Mouse (Mus musculus) liver, embryonic 14.5 days (tissue): ENCODE results near the gene Kazn. TPM values are rescaled to one million over a fixed set of nuclear protein-coding genes. Genes with fewer than 3 reads are reported as not detected.
A peak's percentile ranks its signal among the peaks of the same experiment; 100 is the strongest.

Experiments
- ATAC-seq: fragments of 200-750 bp; cut with Nextera tagmentation; 2 replicates; pipeline ENCODE4 v1.8.0; 2017; ENCODE audit warnings: moderate number of reproducible peaks, mild to moderate bottlenecking, moderate library complexity; ENCODE audit not compliant: insufficient read depth
- DNase-seq, 3 experiments: peaks; one replicate each; pipeline ENCODE4 v3.0.0-alpha.2; 2012 to 2013; ENCODE audit warnings: low read depth in 3 of 3, low spot score in 3 of 3
- H3K27ac ChIP-seq: fragments of 300-500 bp; sonication (generic); 2 replicates; pipeline ENCODE4 v1.5.1; 2014; ENCODE audit warnings: moderate library complexity, mild to moderate bottlenecking, control low read depth, inconsistent platforms
- H3K27me3 ChIP-seq: fragments of 300-500 bp; sonication (generic); 2 replicates; pipeline ENCODE4 v1.6.1; 2014; ENCODE audit warnings: mild to moderate bottlenecking, low read length, moderate library complexity; ENCODE audit not compliant: control insufficient read depth, insufficient read depth
- H3K36me3 ChIP-seq: fragments of 300-500 bp; sonication (generic); replicated peaks from 2 replicates; pipeline ENCODE4 v1.6.1; 2014; ENCODE audit warnings: low read depth; ENCODE audit not compliant: control insufficient read depth, insufficient read depth
- H3K4me1 ChIP-seq, 2 experiments: fragments of 200-500 bp in 1 of 2; fragments of 300-500 bp in 1 of 2; sonication (generic) in 1 of 2; replicated peaks; 2 replicates each; pipeline ENCODE4 v1.6.1; 2012 to 2014; ENCODE audit warnings: antibody characterized with exemption in 1 of 2, inconsistent platforms in 1 of 2, low read length in 1 of 2; ENCODE audit not compliant: control insufficient read depth in 2 of 2, insufficient read depth in 2 of 2
- H3K4me2 ChIP-seq: fragments of 300-500 bp; sonication (generic); 2 replicates; pipeline ENCODE4 v1.6.1; 2014; ENCODE audit warnings: low read depth, mild to moderate bottlenecking, control low read depth, moderate library complexity
- H3K4me3 ChIP-seq, 2 experiments: fragments of 200-500 bp in 1 of 2; fragments of 300-500 bp in 1 of 2; sonication (generic) in 1 of 2; 2 replicates each; pipeline ENCODE4 v1.5.1; 2012 to 2014; ENCODE audit warnings: low read depth in 2 of 2, low read length in 2 of 2, mild to moderate bottlenecking in 2 of 2, control low read depth in 1 of 2, inconsistent platforms in 1 of 2, moderate library complexity in 1 of 2; ENCODE audit not compliant: insufficient read depth in 1 of 2
- H3K9ac ChIP-seq: fragments of 300-500 bp; sonication (generic); replicated peaks from 2 replicates; pipeline ENCODE4 v1.6.1; 2014; ENCODE audit warnings: mild to moderate bottlenecking, control low read depth, moderate library complexity
- H3K9me3 ChIP-seq: fragments of 300-500 bp; sonication (generic); 2 replicates; pipeline ENCODE4 v1.6.1; 2016; ENCODE audit warnings: low read length, mixed read lengths; ENCODE audit not compliant: control insufficient read depth
- CTCF ChIP-seq: IDR thresholded peaks from 2 replicates; pipeline ENCODE4 v1.5.1; 2016; ENCODE audit warnings: antibody characterized with exemption, low read depth, control low read depth
- EP300 ChIP-seq: IDR thresholded peaks from 2 replicates; pipeline ENCODE4 v1.6.1; 2016; ENCODE audit warnings: antibody characterized with exemption, low read depth
- WGBS: fragments of 180-500 bp; shearing (Covaris S2); extraction: QIAGEN DNeasy Blood & Tissue Kit; methylation state at CpG from one replicate; pipeline ENCODE4 v1.1.7; 2014; ENCODE audit not compliant: insufficient replicate concordance; 5-methylcytosine and 5-hydroxymethylcytosine counted together
- polyA plus RNA-seq, 2 experiments: library from polyadenylated mRNA; depleted of rRNA in 1 of 2; stranded (reverse) in 1 of 2; unstranded in 1 of 2; fragments of >200 nt; fragmentation: Nextera tagmentation in 1 of 2; extraction: Ambion mirVana in 1 of 2; gene quantifications; 2 replicates each; pipeline versions ENCODE4 v1.2.1 to v1.2.3; 2012 to 2014

Kazn gene
- polyA plus RNA-seq, 2 experiments = 0.41 to 0.94 TPM

DNA sequence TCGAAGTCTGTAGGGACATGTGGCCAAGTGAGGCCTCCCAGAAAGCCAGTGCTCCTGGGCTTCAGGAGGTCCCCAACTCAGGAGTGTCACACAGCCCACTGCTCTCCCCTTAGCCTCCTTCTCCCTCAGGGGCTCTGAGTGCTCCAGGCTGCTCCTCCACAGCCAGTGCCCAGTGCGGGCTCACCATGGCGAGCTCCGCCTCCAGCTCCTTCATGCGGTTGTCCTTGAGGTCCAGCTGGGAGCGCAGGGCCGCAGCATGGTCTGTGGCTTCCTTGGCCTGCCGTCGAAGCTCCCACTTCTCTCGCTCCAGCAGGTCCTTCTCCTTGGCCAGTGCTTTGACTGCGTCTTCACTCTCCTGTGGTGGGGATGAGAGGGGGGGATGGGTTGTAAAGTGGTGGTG lies 85.0 kb downstream of the Kazn start:
- Histone ChIP-seq H3K4me1 (no peaks in the 10 kb centered on the region), H3K4me3 (no peak overlapping the region), H3K27ac (no peak overlapping the region), H3K9me3 (no peaks in the 10 kb centered on the region), H3K4me2 (no peak overlapping the region), H3K27me3 (no peaks in the 10 kb centered on the region), H3K9ac (no peak overlapping the region), H3K36me3 (no peaks in the 10 kb centered on the region)
- WGBS = 66% methylated on average over 11 of the region's 11 CpGs
- TF ChIP-seq CTCF (no peak), EP300 (no peak)
- DNase-seq (no peak), ATAC-seq (no peak)

DNA sequence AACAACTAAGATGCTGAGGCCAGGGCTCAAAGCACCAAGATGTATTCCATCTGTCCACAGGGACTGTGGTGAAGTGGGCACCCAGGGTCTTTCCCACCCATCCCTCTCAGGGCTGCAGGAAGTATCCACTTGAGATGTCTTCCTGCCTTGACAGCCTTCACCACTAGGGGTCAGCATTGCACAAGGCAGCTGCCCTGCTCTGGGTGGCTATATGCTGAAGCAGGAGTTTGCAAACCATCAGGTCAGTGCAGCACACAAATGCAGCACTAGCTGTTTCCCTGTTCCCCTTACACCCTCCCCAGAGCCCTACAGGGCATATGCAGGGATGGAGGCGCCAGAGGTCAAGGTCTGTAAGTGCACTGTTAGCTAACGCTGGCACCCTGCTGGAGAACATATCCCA lies 85.7 kb downstream of the Kazn start:
- ATAC-seq = peak; percentile 50; the same call in 1 of the 2 replicates
- no peak overlapping the region for H3K4me3 ChIP-seq
- H3K9me3 ChIP-seq = no peaks in the 10 kb centered on the region
- peak; percentile 99 for TF ChIP-seq CTCF
- TF ChIP-seq EP300 = no peak
- WGBS = 28% methylated on average over 2 of the region's 2 CpGs
- H3K36me3 ChIP-seq = no peaks in the 10 kb centered on the region
- no peaks in the 10 kb centered on the region for H3K27me3 ChIP-seq
- DNase-seq = peak; percentile 34 to 48 (median 40)
- no peak overlapping the region for H3K4me2 ChIP-seq
- no peak overlapping the region for H3K27ac ChIP-seq
- H3K4me1 ChIP-seq = no peaks in the 10 kb centered on the region
- H3K9ac ChIP-seq = no peak overlapping the region

DNA sequence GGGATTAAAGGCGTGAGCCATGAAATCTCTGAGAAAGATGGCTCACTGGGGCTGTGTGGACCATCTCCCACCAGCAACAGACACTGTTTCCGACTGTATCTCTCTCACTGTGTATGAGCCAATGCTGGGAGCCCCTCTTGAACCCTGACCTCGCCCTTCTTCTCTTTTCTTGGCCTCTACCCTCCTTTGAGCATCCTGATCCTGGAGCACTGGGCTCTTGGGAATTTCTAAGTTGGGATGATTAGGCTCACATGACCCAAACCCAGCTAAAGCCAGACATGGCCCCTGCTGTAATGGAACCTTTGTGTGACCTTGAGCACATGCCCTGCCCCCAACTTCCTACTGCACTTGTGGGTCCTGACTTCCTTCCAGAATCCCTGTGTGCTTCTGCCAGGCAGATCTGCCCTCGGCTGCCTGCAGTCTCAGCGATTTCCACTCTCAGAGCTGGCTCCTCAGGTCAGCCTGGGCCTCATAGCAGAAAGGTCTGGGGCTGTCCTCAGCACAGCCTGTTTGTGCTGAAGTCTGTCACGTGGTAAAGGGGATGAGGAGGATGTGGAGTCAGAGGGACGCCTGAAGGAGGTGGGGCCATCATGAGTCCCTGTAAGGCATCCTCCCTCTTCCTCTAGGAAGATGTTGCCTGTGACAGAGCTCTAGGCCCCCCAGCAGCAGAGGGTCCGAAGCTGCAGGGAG lies 86.3 kb downstream of the Kazn start:
- no peak overlapping the region for H3K4me3 ChIP-seq
- ATAC-seq (peak; percentile 63; the same call in 1 of the 2 replicates), DNase-seq (no peak)
- TF ChIP-seq EP300 (no peak), CTCF (no peak)
- no peak overlapping the region for H3K4me2 ChIP-seq
- no peaks in the 10 kb centered on the region for H3K27me3 ChIP-seq
- no peaks in the 10 kb centered on the region for H3K9me3 ChIP-seq
- no peak overlapping the region for H3K27ac ChIP-seq
- no peak overlapping the region for H3K9ac ChIP-seq
- H3K36me3 ChIP-seq = no peaks in the 10 kb centered on the region
- H3K4me1 ChIP-seq = no peaks in the 10 kb centered on the region
- WGBS = 34% methylated on average over 8 of the region's 8 CpGs

DNA sequence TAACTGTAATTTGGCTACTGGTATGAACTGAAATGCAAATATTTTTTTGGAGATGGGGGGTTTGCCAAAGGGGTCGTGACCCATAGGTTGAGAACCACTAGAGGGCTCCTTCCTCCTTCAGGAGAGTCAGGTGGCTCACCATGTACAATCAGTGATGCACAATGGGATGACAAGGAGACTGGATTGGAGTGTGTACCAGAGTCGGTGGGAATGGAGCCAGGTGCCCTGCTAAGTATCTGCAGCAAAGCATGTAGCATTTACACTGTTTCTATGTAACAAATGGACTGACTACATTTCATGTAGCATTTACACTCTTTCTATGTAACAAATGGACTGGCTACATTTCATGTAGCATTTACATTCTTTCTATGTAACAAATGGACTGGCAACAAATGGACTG lies 89.1 kb downstream of the Kazn start:
- ATAC-seq (no peak), DNase-seq (no peak)
- Histone ChIP-seq H3K27me3 (no peaks in the 10 kb centered on the region), H3K9me3 (no peaks in the 10 kb centered on the region), H3K4me1 (no peaks in the 10 kb centered on the region), H3K4me3 (no peak overlapping the region), H3K36me3 (no peaks in the 10 kb centered on the region), H3K4me2 (no peak overlapping the region), H3K9ac (no peak overlapping the region), H3K27ac (no peak overlapping the region)
- TF ChIP-seq CTCF (no peak), EP300 (no peak)
- WGBS = 57% methylated on average over 2 of the region's 2 CpGs

DNA sequence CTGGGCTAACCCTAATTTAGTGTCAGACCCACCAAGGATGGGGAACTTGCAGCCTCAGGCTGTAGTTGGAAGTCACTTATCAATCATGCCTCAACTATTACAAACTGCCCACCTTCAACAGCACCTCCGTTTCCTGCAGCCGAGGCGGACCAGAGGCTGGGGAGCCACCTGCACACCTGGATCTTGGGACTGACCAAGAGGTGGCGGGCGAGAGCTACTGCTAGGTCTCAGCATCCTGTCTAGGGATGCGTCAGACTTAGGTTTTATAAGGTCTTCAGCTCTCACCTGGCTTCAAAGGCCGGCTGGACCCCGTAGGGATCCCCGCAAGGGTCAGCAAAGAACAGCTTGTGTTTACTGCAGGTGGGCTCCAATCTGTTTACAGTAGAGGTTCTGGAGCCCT lies 90.0 kb downstream of the Kazn start:
- ATAC-seq (no peak), DNase-seq (no peak)
- H3K36me3 ChIP-seq = no peaks in the 10 kb centered on the region
- no peaks in the 10 kb centered on the region for H3K9me3 ChIP-seq
- H3K4me1 ChIP-seq = no peaks in the 10 kb centered on the region
- peak; percentile 53 for TF ChIP-seq CTCF
- no peak for TF ChIP-seq EP300
- no peaks in the 10 kb centered on the region for H3K27me3 ChIP-seq
- no peak overlapping the region for H3K27ac ChIP-seq
- no peak overlapping the region for H3K4me3 ChIP-seq
- H3K9ac ChIP-seq = no peak overlapping the region
- 72% methylated on average over 9 of the region's 9 CpGs for WGBS
- no peak overlapping the region for H3K4me2 ChIP-seq
